ENCODE assay signal across 18 mouse cellular contexts in genomic region chr13:32929107-32929750, GRCm38 (mm10). TPM values are rescaled to one million over a fixed set of nuclear protein-coding genes. Genes with fewer than 3 reads are reported as not detected.
DNase-seq lines count a peak whose midpoint lies in the region; ATAC-seq and TF ChIP-seq lines count a peak whose summit lies in the region.
"Had no signal": no experiment of that assay in that cellular context is flagged by ENCODE, and none has a peak within 500 bp of the region (broad histone marks: within the 10 kb centered on the region; RNA-seq: fewer than 3 reads in every experiment).

No protein-coding gene starts in this region.

- peak overlapping the region; percentile 62 for H3K27ac ChIP-seq in lung, postnatal 0 days (ENCODE audit: low read length)
- 0 out of 2 replicates have a peak overlapping the region, but pooled peaks have one; percentile 21 for H3K27ac ChIP-seq in stomach, embryonic 15.5 days
- H3K27ac ChIP-seq: embryonic facial prominence, embryonic 13.5 days had no signal

- no peaks in the 10 kb centered on the region; the same call in 1 of the 2 replicates for H3K9me3 ChIP-seq in megakaryocyte, embryonic 14.5 days
- no peaks in the 10 kb centered on the region for H3K9me3 ChIP-seq in lung, postnatal 0 days (ENCODE audit: low read length)
- no peaks in the 10 kb centered on the region for H3K9me3 ChIP-seq in stomach, embryonic 15.5 days
- H3K9me3 ChIP-seq: embryonic facial prominence, embryonic 13.5 days; heart, embryonic 12.5 days had no signal

- DNase-seq in CD4-positive, CD25-positive, alpha-beta regulatory T cell, adult 2 months (ENCODE audit: low read depth, low spot score), result peak; percentile 10
- peak; percentile 75 for DNase-seq in lung, postnatal 0 days (ENCODE audit: low spot score)
- DNase-seq in embryo, embryonic 9.5 days (ENCODE audit: extremely low spot score), result no peak
- DNase-seq in embryo, embryonic 10.5 days (ENCODE audit: low spot score), result no peak
- DNase-seq: adrenal gland, adult 8-10 months; cerebellum, adult 2 months; forebrain, postnatal 0 days; left cerebral cortex, postnatal 4 days had no signal

- peak overlapping the region; percentile 65 for H3K4me3 ChIP-seq in megakaryocyte, embryonic 14.5 days (replicated peaks)
- no peak overlapping the region for H3K4me3 ChIP-seq in lung, postnatal 0 days (ENCODE audit: low read depth, low read length)
- no peak overlapping the region for H3K4me3 ChIP-seq in stomach, embryonic 15.5 days (replicated peaks)
- H3K4me3 ChIP-seq: embryonic facial prominence, embryonic 13.5 days; heart, embryonic 12.5 days had no signal

- no peak for TF ChIP-seq CTCF in lung, postnatal 0 days (IDR thresholded peaks at IDR 0.05)

- WGBS in lung, postnatal 0 days, result 52% methylated on average over 2 of the region's 2 CpGs
- 47% methylated on average over 2 of the region's 2 CpGs for WGBS in stomach, embryonic 15.5 days

- no peak overlapping the region for H3K9ac ChIP-seq in lung, postnatal 0 days (replicated peaks; ENCODE audit: low read depth)
- H3K9ac ChIP-seq in stomach, embryonic 15.5 days, result no peak overlapping the region
- H3K9ac ChIP-seq: embryonic facial prominence, embryonic 13.5 days; forebrain, postnatal 0 days; heart, embryonic 12.5 days had no signal

- ATAC-seq in CD4-positive, CD25-positive, alpha-beta regulatory T cell, adult 4 months, result no peak
- ATAC-seq in megakaryocyte, adult 5-6 weeks (ENCODE audit: poor library complexity, severe bottlenecking), result no peak
- peak; percentile 56 for ATAC-seq in lung, postnatal 0 days
- 0 out of 2 replicates have a peak, but pooled peaks have one; percentile 40 for ATAC-seq in stomach, embryonic 15.5 days (ENCODE audit: insufficient read depth, low FRiP score, low read depth)
- ATAC-seq: forebrain, postnatal 0 days; Patski had no signal

- H3K36me3 ChIP-seq in megakaryocyte, embryonic 14.5 days (replicated peaks; ENCODE audit: low read length), result no peaks in the 10 kb centered on the region
- H3K36me3 ChIP-seq in lung, postnatal 0 days (ENCODE audit: insufficient read depth, low read length), result no peaks in the 10 kb centered on the region
- H3K36me3 ChIP-seq in stomach, embryonic 15.5 days, result no peaks in the 10 kb centered on the region
- H3K36me3 ChIP-seq: embryonic facial prominence, embryonic 13.5 days; heart, embryonic 12.5 days had no signal

- no peak for TF ChIP-seq EP300 in lung, postnatal 0 days (IDR thresholded peaks at IDR 0.05)

- H3K27me3 ChIP-seq in megakaryocyte, embryonic 14.5 days (replicated peaks), result peaks cover 4% of the 10 kb centered on the region
- no peaks in the 10 kb centered on the region for H3K27me3 ChIP-seq in lung, postnatal 0 days (replicated peaks; ENCODE audit: insufficient read depth, low read length)
- no peaks in the 10 kb centered on the region for H3K27me3 ChIP-seq in stomach, embryonic 15.5 days (replicated peaks)
- H3K27me3 ChIP-seq: embryonic facial prominence, embryonic 13.5 days; heart, embryonic 12.5 days; Patski had no signal

- peaks cover 24% of the 10 kb centered on the region for H3K4me1 ChIP-seq in megakaryocyte, embryonic 14.5 days
- H3K4me1 ChIP-seq in lung, postnatal 0 days (ENCODE audit: insufficient read depth, low read depth, low read length), result peaks cover 9% of the 10 kb centered on the region; the same call in 1 of the 2 replicates
- H3K4me1 ChIP-seq in stomach, embryonic 15.5 days, result no peaks in the 10 kb centered on the region

- no peak overlapping the region for H3K4me2 ChIP-seq in lung, postnatal 0 days (replicated peaks; ENCODE audit: low read depth, low read length)
- no peak overlapping the region for H3K4me2 ChIP-seq in stomach, embryonic 15.5 days
- H3K4me2 ChIP-seq: embryonic facial prominence, embryonic 13.5 days; heart, embryonic 12.5 days had no signal

RNA-seq across cellular contexts. Expression of gene Serpinb1c, which starts 31.2 kb away (rescaled TPM):
- polyA plus RNA-seq in CD4-positive, CD25-positive, alpha-beta regulatory T cell, adult 4 months (2017; shearing (Covaris generic)), result not detected
- not detected in 2 replicates for polyA plus RNA-seq in megakaryocyte, embryonic 14.5 days (2012; ENCODE audit: insufficient read depth, low replicate concordance)
- not detected in 2 replicates for total RNA-seq in megakaryocyte, adult 5-6 weeks (2015)
- total RNA-seq in megakaryocyte, adult 5-6 weeks (2017), result not detected in 2 replicates
- polyA plus RNA-seq in lung, postnatal 0 days (2015; fragmentation: Nextera tagmentation; extraction: Ambion mirVana), result 0.07 and 0.11 TPM in 2 replicates
- not detected in 2 replicates for polyA plus RNA-seq in stomach, embryonic 15.5 days (2015; fragmentation: Nextera tagmentation; extraction: Ambion mirVana)
- total RNA-seq: adrenal gland, adult 8-10 months; forebrain, postnatal 0 days; layer of hippocampus, adult 18-20 months; left cerebral cortex, postnatal 4 days had no signal
- polyA plus RNA-seq: embryonic facial prominence, embryonic 13.5 days; forebrain, postnatal 0 days; liver, embryonic 16.5 days; midbrain, postnatal 0 days had no signal

RNA-seq across cellular contexts. Expression of gene Serpinb6b, which starts 35.8 kb away (rescaled TPM):
- 10 to 100 TPM; 29.2 to 38.8 TPM for polyA plus RNA-seq in CD4-positive, CD25-positive, alpha-beta regulatory T cell, adult 4 months (2017; shearing (Covaris generic))
- polyA plus RNA-seq in megakaryocyte, embryonic 14.5 days (2012; ENCODE audit: insufficient read depth, low replicate concordance), result 0.19 TPM in 1 of 2 replicates, not detected in the other
- total RNA-seq in megakaryocyte, adult 5-6 weeks (2015), result 1.6 and 1.7 TPM in 2 replicates
- total RNA-seq in megakaryocyte, adult 5-6 weeks (2017), result 1.9 and 7.2 TPM in 2 replicates
- 232 and 253 TPM in 2 replicates for polyA plus RNA-seq in lung, postnatal 0 days (2015; fragmentation: Nextera tagmentation; extraction: Ambion mirVana)
- polyA plus RNA-seq in stomach, embryonic 15.5 days (2015; fragmentation: Nextera tagmentation; extraction: Ambion mirVana), result 4.7 and 5.7 TPM in 2 replicates

Comparison
In these comparisons a context has a peak if more than half of its experiments do, and no peak if none do; other contexts are left out.
1. DNase-seq: peak in CD4-positive, CD25-positive, alpha-beta regulatory T cell, adult 2 months (single experiment) and lung, postnatal 0 days (single experiment); none in embryo, embryonic 9.5 days (single experiment) and embryo, embryonic 10.5 days (single experiment).
2. ATAC-seq: peak in lung, postnatal 0 days (single experiment) and stomach, embryonic 15.5 days (single experiment); none in CD4-positive, CD25-positive, alpha-beta regulatory T cell, adult 4 months (single experiment) and megakaryocyte, adult 5-6 weeks (single experiment).